Mouse (Mus musculus) limb, embryonic 14.5 days (tissue): ENCODE measurements around the gene Prm1. TPM values are rescaled to one million over a fixed set of nuclear protein-coding genes. Genes with fewer than 3 reads are reported as not detected.
A peak's percentile ranks its signal among the peaks of the same experiment; 100 is the strongest.

Experiments
- ATAC-seq: fragments of 200-750 bp; cut with Nextera tagmentation; 2 replicates; pipeline ENCODE4 v1.8.0; 2017; ENCODE audit warnings: low read depth, moderate number of reproducible peaks, moderate TSS enrichment; ENCODE audit not compliant: low FRiP score
- DNase-seq: peaks from one replicate; pipeline ENCODE4 v3.0.0-alpha.2; 2015; ENCODE audit warnings: low spot score
- H3K27ac ChIP-seq: fragments of 300-500 bp; sonication (generic); replicated peaks from 2 replicates; pipeline ENCODE4 v1.5.1; 2014; ENCODE audit warnings: low read depth, mild to moderate bottlenecking, low read length, moderate library complexity, mixed read lengths
- H3K27me3 ChIP-seq: fragments of 300-500 bp; sonication (generic); 2 replicates; pipeline ENCODE4 v1.6.1; 2014; ENCODE audit warnings: low read length, mixed read lengths; ENCODE audit not compliant: control insufficient read depth, insufficient read depth
- H3K36me3 ChIP-seq: fragments of 300-500 bp; sonication (generic); 2 replicates; pipeline ENCODE4 v1.6.1; 2014; ENCODE audit warnings: mild to moderate bottlenecking, low read length, moderate library complexity, mixed read lengths; ENCODE audit not compliant: control insufficient read depth, insufficient read depth
- H3K4me1 ChIP-seq: fragments of 300-500 bp; sonication (generic); 2 replicates; pipeline ENCODE4 v1.6.1; 2014; ENCODE audit warnings: antibody characterized with exemption, low read length, mixed read lengths; ENCODE audit not compliant: control insufficient read depth, insufficient read depth
- H3K4me2 ChIP-seq: fragments of 300-500 bp; sonication (generic); replicated peaks from 2 replicates; pipeline ENCODE4 v1.6.1; 2014; ENCODE audit warnings: low read depth, mild to moderate bottlenecking, low read length, moderate library complexity; ENCODE audit not compliant: severe bottlenecking
- H3K4me3 ChIP-seq: fragments of 300-500 bp; sonication (generic); replicated peaks from 2 replicates; pipeline ENCODE4 v1.5.1; 2014; ENCODE audit warnings: low read length
- H3K9ac ChIP-seq: fragments of 300-500 bp; sonication (generic); 2 replicates; pipeline ENCODE4 v1.6.1; 2014; ENCODE audit warnings: mild to moderate bottlenecking, low read depth, low read length, moderate library complexity; ENCODE audit not compliant: severe bottlenecking
- H3K9me3 ChIP-seq: fragments of 300-500 bp; sonication (generic); 2 replicates; pipeline ENCODE4 v1.6.1; 2016; ENCODE audit warnings: low read length; ENCODE audit not compliant: control insufficient read depth
- POLR2A ChIP-seq: fragments of 200-500 bp; IDR thresholded peaks from 2 replicates; pipeline ENCODE4 v1.8.0; 2012; ENCODE audit warnings: inconsistent platforms, mild to moderate bottlenecking, moderate library complexity, borderline replicate concordance; ENCODE audit not compliant: insufficient read depth, insufficient read length; ENCODE audit errors: extremely low read depth
- WGBS: fragments of 180-500 bp; shearing (Covaris S2); extraction: QIAGEN DNeasy Blood & Tissue Kit; methylation state at CpG from one replicate; pipeline ENCODE4 v1.1.7; 2014; 5-methylcytosine and 5-hydroxymethylcytosine counted together
- polyA plus RNA-seq, 2 experiments: library from polyadenylated mRNA; depleted of rRNA in 1 of 2; stranded (reverse) in 1 of 2; unstranded in 1 of 2; fragments of >200 nt; fragmentation: Nextera tagmentation in 1 of 2; extraction: Ambion mirVana in 1 of 2; gene quantifications; 2 replicates each; pipeline versions ENCODE4 v1.2.1 to v1.2.3; 2012 to 2014

The Prm1 gene
- polyA plus RNA-seq, 2 experiments, result not detected

GRCm38 (mm10) chr16:10788866-10789265 lies 16.8 kb downstream of the Prm1 start:
- ATAC-seq, result no peak
- H3K27ac ChIP-seq, result no peak overlapping the region
- TF ChIP-seq POLR2A, result no peak
- no peak overlapping the region for H3K9ac ChIP-seq
- H3K9me3 ChIP-seq, result no peaks in the 10 kb centered on the region
- H3K4me2 ChIP-seq, result no peak overlapping the region
- H3K36me3 ChIP-seq, result no peaks in the 10 kb centered on the region
- H3K4me3 ChIP-seq, result no peak overlapping the region
- H3K4me1 ChIP-seq, result peaks cover 6% of the 10 kb centered on the region; the same call in 1 of the 2 replicates
- H3K27me3 ChIP-seq, result no peaks in the 10 kb centered on the region
- 55% methylated on average over 4 of the region's 4 CpGs for WGBS
- no peak for DNase-seq

GRCm38 (mm10) chr16:10788271-10788670 lies 17.4 kb downstream of the Prm1 start, which contains the start of gene Tnp2:
TSS of gene Tnp2 (minus strand) at chr16:10788660.
- TF ChIP-seq POLR2A, result no peak
- Histone ChIP-seq H3K4me2 (no peak within 1 kb of the TSS), H3K9ac (no peak within 1 kb of the TSS), H3K27ac (0 out of 2 replicates have a peak within 1 kb of the TSS, but pooled peaks have one; percentile 19), H3K27me3 (no peaks in the 10 kb centered on the region), H3K9me3 (no peaks in the 10 kb centered on the region), H3K4me3 (no peak within 1 kb of the TSS), H3K36me3 (peaks cover 1% of the 10 kb centered on the region; the same call in 1 of the 2 replicates), H3K4me1 (peaks cover 9% of the 10 kb centered on the region)
- ATAC-seq (no peak), DNase-seq (no peak)
- 42% methylated on average over 16 of the region's 16 CpGs for whole genome bisulfite sequencing

- Histone ChIP-seq H3K4me2 (no peak overlapping the region), H3K36me3 (peaks cover 8% of the 10 kb centered on the region)
- 75% methylated on average over 7 of the region's 7 CpGs for WGBS
Observed at GRCm38 (mm10) chr16:10787548-10788058, 18.0 kb downstream of the Prm1 start.

GRCm38 (mm10) chr16:10786782-10787547 lies 18.7 kb downstream of the Prm1 start:
- ATAC-seq (no peak), DNase-seq (no peak)
- Histone ChIP-seq H3K36me3 (peaks cover 12% of the 10 kb centered on the region), H3K4me2 (peak overlapping the region; percentile 89), H3K27ac (peak overlapping the region; percentile 96), H3K4me3 (no peak overlapping the region), H3K9ac (no peak overlapping the region), H3K27me3 (no peaks in the 10 kb centered on the region), H3K4me1 (peaks cover 22% of the 10 kb centered on the region), H3K9me3 (no peaks in the 10 kb centered on the region)
- 56% methylated on average over 4 of the region's 4 CpGs for WGBS
- no peak for TF ChIP-seq POLR2A

More at GRCm38 (mm10) chr16:10787548-10788058, 18.0 kb downstream of the Prm1 start:
- Histone ChIP-seq H3K4me3 (no peak overlapping the region), H3K27me3 (no peaks in the 10 kb centered on the region), H3K4me1 (peaks cover 16% of the 10 kb centered on the region), H3K9me3 (no peaks in the 10 kb centered on the region), H3K9ac (no peak overlapping the region), H3K27ac (0 out of 2 replicates have a peak overlapping the region, but pooled peaks have one; percentile 19)
- TF ChIP-seq POLR2A, result no peak
- ATAC-seq, result no peak
- DNase-seq, result no peak

DNA sequence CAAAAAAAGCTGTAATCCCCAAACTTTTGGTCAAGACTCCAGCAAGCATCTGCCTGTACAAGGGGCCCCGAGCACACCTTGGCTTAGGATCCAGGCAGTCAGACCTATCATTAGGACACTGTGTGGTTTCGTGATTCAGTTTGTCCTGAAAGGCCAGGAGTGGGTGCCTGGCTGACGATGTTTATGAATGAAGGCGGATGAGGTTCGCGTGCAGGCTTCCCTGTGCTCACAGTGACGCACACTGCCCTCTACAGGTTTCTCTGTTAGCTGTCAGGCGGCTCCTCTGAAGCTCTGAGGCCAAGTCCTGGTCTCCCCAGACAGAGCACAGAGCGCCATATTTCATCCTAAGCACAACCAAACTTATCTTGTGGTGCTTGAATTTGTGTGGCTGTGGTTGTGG lies 19.4 kb downstream of the Prm1 start:
- ATAC-seq (peak; percentile 33), DNase-seq (peak; percentile 95)
- peak; percentile 25; the same call in 1 of the 2 replicates for TF ChIP-seq POLR2A
- peak overlapping the region; percentile 89 for H3K4me2 ChIP-seq
- H3K9me3 ChIP-seq, result no peaks in the 10 kb centered on the region
- H3K9ac ChIP-seq, result peak overlapping the region; percentile 82
- under 1% methylated on average over 9 of the region's 9 CpGs for WGBS
- peak overlapping the region; percentile 96 for H3K27ac ChIP-seq
- H3K4me1 ChIP-seq, result peaks cover 29% of the 10 kb centered on the region
- peaks cover 12% of the 10 kb centered on the region for H3K36me3 ChIP-seq
- no peaks in the 10 kb centered on the region for H3K27me3 ChIP-seq
- H3K4me3 ChIP-seq, result peak overlapping the region; percentile 84
